Mouse (Mus musculus) hindbrain, embryonic 15.5 days (tissue): Measurements from ENCODE around the gene Parp9. TPM values are rescaled to one million over a fixed set of nuclear protein-coding genes. Genes with fewer than 3 reads are reported as not detected.
"Not testable (repeated sequence)": the region's sequence is repeated elsewhere in the genome, so short reads cannot be mapped to it uniquely, and the experiment has no call there.

Experiments
- ATAC-seq: fragments of 200-750 bp; cut with Nextera tagmentation; 2 replicates; pipeline ENCODE4 v1.8.0; 2017; ENCODE audit warnings: low read depth, moderate number of reproducible peaks, moderate TSS enrichment; ENCODE audit not compliant: low FRiP score
- H3K27ac ChIP-seq: fragments of 300-500 bp; sonication (generic); replicated peaks from 2 replicates; pipeline ENCODE4 v1.5.1; 2015; ENCODE audit warnings: mild to moderate bottlenecking, inconsistent platforms
- H3K27me3 ChIP-seq: fragments of 300-500 bp; sonication (generic); 2 replicates; pipeline ENCODE4 v1.6.1; 2015; ENCODE audit warnings: control low read depth, inconsistent platforms
- H3K36me3 ChIP-seq: fragments of 300-500 bp; sonication (generic); 2 replicates; pipeline ENCODE4 v1.6.1; 2015; ENCODE audit warnings: control low read depth, inconsistent platforms
- H3K4me1 ChIP-seq: fragments of 300-500 bp; sonication (generic); replicated peaks from 2 replicates; pipeline ENCODE4 v1.6.1; 2015; ENCODE audit warnings: control low read depth, inconsistent platforms
- H3K4me2 ChIP-seq: fragments of 300-500 bp; sonication (generic); 2 replicates; pipeline ENCODE4 v1.6.1; 2015; ENCODE audit warnings: moderate library complexity, mild to moderate bottlenecking, inconsistent platforms
- H3K4me3 ChIP-seq: fragments of 300-500 bp; sonication (generic); 2 replicates; pipeline ENCODE4 v1.5.1; 2015; ENCODE audit warnings: mild to moderate bottlenecking, inconsistent platforms
- H3K9ac ChIP-seq: fragments of 300-500 bp; sonication (generic); 2 replicates; pipeline ENCODE4 v1.6.1; 2015; ENCODE audit warnings: inconsistent platforms
- H3K9me3 ChIP-seq: fragments of 300-500 bp; sonication (generic); 2 replicates; pipeline ENCODE4 v1.6.1; 2016; ENCODE audit warnings: control low read depth, inconsistent platforms
- WGBS: fragments of 180-500 bp; shearing (Covaris S2); methylation state at CpG from one replicate; pipeline ENCODE4 v1.1.7; 2015; 5-methylcytosine and 5-hydroxymethylcytosine counted together
- polyA plus RNA-seq: library from polyadenylated mRNA; unstranded; fragments of >200 nt; fragmentation: Nextera tagmentation; extraction: Ambion mirVana; gene quantifications from 2 replicates; pipeline ENCODE4 v1.2.1, GENCODE M21; 2015

The Parp9 gene
- polyA plus RNA-seq, 1 experiment from 2014 or later = 1.8 TPM

GRCm38 (mm10) chr16:35939261-35939660 is 991 bp downstream of the Parp9 start:
- no peaks in the 10 kb centered on the region for H3K9me3 ChIP-seq
- H3K4me1 ChIP-seq = peaks cover 12% of the 10 kb centered on the region
- WGBS = 8% methylated on average over 6 of the region's 6 CpGs
- H3K9ac ChIP-seq = no peak overlapping the region; the same call in 1 of the 2 replicates
- ATAC-seq = no peak
- no peak overlapping the region for H3K27ac ChIP-seq
- H3K4me2 ChIP-seq = peak overlapping the region; percentile 89
- H3K27me3 ChIP-seq = peaks cover 11% of the 10 kb centered on the region; the same call in 1 of the 2 replicates
- peak overlapping the region; percentile 49 for H3K4me3 ChIP-seq
- H3K36me3 ChIP-seq = no peaks in the 10 kb centered on the region

GRCm38 (mm10) chr16:35939690-35940089 is 1.4 kb downstream of the Parp9 start:
- H3K36me3 ChIP-seq = no peaks in the 10 kb centered on the region
- 0 out of 2 replicates have a peak, but pooled peaks have one; percentile 30 for ATAC-seq
- H3K27me3 ChIP-seq = peaks cover 11% of the 10 kb centered on the region; the same call in 1 of the 2 replicates
- H3K9me3 ChIP-seq = no peaks in the 10 kb centered on the region
- H3K4me3 ChIP-seq = peak overlapping the region; percentile 49
- H3K4me1 ChIP-seq = peaks cover 12% of the 10 kb centered on the region
- H3K4me2 ChIP-seq = peak overlapping the region; percentile 89
- WGBS = 12% methylated on average over 9 of the region's 9 CpGs
- H3K27ac ChIP-seq = no peak overlapping the region
- no peak overlapping the region for H3K9ac ChIP-seq

DNA sequence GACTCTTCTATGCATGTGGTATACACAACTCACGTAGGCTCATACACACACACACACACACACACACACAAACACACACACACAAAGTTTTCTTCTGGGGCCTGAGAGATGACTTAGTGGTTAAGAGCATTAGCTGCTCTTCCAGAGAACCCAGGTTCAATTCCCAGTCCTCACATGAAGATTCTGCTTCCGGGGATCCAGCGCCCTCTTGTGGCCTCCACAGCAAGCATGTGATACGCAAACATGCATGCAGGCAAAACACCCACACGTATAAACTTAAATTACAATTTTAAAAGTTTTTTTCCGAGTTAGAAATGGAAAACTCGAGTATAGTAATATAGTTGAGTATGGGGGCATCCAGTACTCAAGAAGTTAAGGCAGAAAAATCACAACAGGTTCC is 3.1 kb downstream of the Parp9 start:
- H3K27ac ChIP-seq = no peak overlapping the region
- peaks cover 11% of the 10 kb centered on the region; the same call in 1 of the 2 replicates for H3K27me3 ChIP-seq
- no peak overlapping the region for H3K9ac ChIP-seq
- 88% methylated on average over 7 of the region's 7 CpGs for WGBS
- no peaks in the 10 kb centered on the region for H3K36me3 ChIP-seq
- H3K4me3 ChIP-seq = no peak overlapping the region
- peaks cover 12% of the 10 kb centered on the region for H3K4me1 ChIP-seq
- H3K9me3 ChIP-seq = no peaks in the 10 kb centered on the region
- no peak for ATAC-seq
- no peak overlapping the region for H3K4me2 ChIP-seq

- 87% methylated on average over 5 of the region's 5 CpGs for WGBS
Measured at GRCm38 (mm10) chr16:35949264-35949663, 11.0 kb downstream of the Parp9 start.

DNA sequence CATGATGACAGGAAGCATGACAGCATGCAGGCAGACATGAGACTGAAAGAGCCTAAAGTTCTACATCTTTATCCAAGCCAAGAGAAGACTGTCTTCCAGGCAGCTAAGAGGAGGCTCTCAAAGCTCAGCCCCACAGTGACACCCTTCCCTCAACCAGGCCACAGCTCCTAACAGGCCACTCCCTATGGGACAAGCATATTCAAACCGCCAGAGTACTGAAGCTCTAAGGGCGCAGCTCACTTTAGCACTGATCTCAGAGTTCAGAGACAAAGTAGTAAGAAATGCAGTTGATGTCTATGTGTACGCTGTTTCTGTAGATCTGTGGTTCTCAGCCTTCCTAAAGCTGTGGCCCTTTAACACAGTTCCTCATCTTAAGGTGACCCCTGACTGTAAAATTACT is 12.9 kb downstream of the Parp9 start:
- Histone ChIP-seq H3K4me1 (no peaks in the 10 kb centered on the region), H3K27me3 (no peaks in the 10 kb centered on the region), H3K4me2 (no peak overlapping the region), H3K36me3 (no peaks in the 10 kb centered on the region), H3K4me3 (no peak overlapping the region), H3K9me3 (no peaks in the 10 kb centered on the region), H3K9ac (no peak overlapping the region), H3K27ac (no peak overlapping the region)
- 93% methylated on average over 3 of the region's 3 CpGs for WGBS
- no peak for ATAC-seq

More at GRCm38 (mm10) chr16:35949264-35949663, 11.0 kb downstream of the Parp9 start:
- ATAC-seq = no peak
- H3K4me1 ChIP-seq = no peaks in the 10 kb centered on the region
- no peaks in the 10 kb centered on the region for H3K9me3 ChIP-seq
- H3K4me2 ChIP-seq = no peak overlapping the region
- no peaks in the 10 kb centered on the region for H3K27me3 ChIP-seq
- no peaks in the 10 kb centered on the region for H3K36me3 ChIP-seq
- H3K27ac ChIP-seq = no peak overlapping the region
- H3K4me3 ChIP-seq = no peak overlapping the region
- no peak overlapping the region for H3K9ac ChIP-seq

DNA sequence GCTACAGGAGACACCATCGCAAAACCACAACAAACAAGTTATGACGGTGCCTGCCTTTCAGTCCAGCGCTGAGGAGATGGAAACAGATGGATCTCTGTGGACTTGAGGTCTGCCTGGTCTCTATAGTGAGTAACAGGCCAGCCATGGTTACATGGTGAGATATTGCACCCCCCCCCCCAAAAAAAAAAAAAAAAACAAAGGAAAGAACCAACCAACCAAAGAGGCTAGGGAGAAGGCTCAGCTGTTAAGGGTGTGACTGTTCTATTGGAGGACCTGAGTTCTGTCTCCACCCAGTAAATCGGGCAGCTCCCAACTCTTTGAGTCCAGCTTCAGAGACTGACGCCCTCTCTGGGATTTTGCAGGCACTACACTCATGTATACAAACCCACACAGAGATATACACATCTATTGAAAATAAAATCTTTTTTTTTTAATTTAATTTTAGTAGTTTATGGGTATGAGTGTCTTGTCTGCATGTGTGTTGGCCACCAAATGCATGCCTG is 14.4 kb downstream of the Parp9 start:
- Histone ChIP-seq H3K9me3 (no peaks in the 10 kb centered on the region), H3K27ac (no peak overlapping the region)

DNA sequence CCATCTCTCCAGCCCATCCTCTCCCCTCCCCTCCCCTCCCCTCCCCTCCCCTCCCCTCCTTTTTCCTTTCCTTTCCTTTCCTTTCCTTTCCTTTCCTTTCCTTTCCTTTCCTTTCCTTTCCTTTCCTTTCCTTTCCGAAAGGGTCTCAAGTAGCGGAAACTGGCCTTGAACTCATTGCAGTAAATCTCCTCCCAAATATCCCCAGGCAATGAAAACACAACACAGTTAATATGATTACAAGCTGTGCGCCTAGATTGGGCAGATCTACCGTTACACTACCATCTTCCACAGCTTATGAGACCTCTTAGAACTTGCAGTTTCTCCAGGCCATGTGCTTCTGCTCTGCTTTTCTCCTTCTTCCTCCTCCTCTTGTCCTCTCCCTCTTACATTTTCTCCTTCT is 27.7 kb downstream of the Parp9 start:
- not testable (repeated sequence) for H3K4me1 ChIP-seq, ATAC-seq, H3K9me3 ChIP-seq, H3K4me2 ChIP-seq, H3K36me3 ChIP-seq, H3K27me3 ChIP-seq, H3K4me3 ChIP-seq, H3K27ac ChIP-seq, H3K9ac ChIP-seq
- WGBS = 75% methylated on average over 4 of the region's 4 CpGs

More for the DNA sequence above, 14.4 kb downstream of the Parp9 start:
- 93% methylated on average over 5 of the region's 5 CpGs for WGBS
- Histone ChIP-seq H3K27me3 (no peaks in the 10 kb centered on the region), H3K4me3 (no peak overlapping the region), H3K4me1 (no peaks in the 10 kb centered on the region), H3K36me3 (no peaks in the 10 kb centered on the region), H3K4me2 (no peak overlapping the region), H3K9ac (no peak overlapping the region)
- ATAC-seq = no peak

DNA sequence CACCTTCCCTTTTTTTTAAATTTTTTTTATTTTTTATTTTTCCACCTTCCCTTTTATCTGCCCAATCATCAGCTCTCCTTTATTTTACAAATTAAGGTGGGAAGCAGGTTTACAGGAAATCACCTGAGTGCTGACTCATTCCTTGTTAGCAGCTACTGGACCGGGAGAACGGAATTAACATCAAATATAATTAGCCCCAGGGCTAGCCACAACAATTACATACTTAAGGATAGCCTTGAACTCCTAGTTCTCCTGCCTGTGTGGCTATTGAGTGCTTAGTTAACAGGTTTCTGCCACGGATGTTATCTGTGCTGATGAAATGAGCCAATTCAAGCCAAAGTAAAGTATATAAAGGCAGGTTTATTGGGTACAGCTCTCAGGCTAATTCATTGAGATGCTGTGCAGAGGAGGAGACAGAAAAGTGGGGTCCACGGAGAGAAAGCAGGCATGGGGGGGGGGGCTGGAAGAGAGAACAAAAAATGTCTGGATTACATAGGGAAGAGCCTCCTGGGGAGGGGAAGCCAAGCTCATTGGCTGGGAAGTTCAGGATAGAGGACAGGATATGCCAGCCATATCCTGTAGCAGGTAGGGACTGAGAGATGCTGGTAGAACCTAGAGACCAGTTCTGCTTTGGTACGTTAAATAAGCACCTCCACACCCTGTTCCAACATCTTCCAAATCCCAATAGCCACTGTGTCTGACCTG is 28.3 kb downstream of the Parp9 start:
- ATAC-seq = no peak
- no peaks in the 10 kb centered on the region for H3K9me3 ChIP-seq
- 62% methylated on average over 5 of the region's 5 CpGs for WGBS

DNA sequence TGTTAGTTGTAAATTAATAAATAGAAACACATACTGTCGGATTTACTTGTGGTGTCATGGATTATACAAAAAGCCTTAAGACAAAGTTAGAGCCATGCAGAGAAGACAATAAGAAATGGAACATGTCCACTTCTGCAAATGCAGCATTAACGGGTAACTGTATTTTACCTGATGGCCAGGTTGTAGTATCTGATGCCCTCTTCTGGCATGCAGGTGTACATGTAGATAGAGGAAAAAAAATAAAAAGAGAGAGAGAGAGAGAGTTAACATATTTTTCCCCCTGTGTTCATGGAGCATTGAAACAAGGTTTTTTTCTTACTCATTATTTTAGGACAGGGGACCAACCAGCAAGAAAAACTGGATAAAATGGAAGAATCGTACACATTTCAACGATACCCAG is 29.0 kb downstream of the Parp9 start:
- H3K4me3 ChIP-seq = no peak overlapping the region
- H3K36me3 ChIP-seq = no peaks in the 10 kb centered on the region
- H3K27me3 ChIP-seq = no peaks in the 10 kb centered on the region
- no peak overlapping the region for H3K27ac ChIP-seq
- H3K9me3 ChIP-seq = no peaks in the 10 kb centered on the region
- no peak overlapping the region for H3K4me2 ChIP-seq
- no peaks in the 10 kb centered on the region for H3K4me1 ChIP-seq
- no peak for ATAC-seq
- H3K9ac ChIP-seq = no peak overlapping the region
- WGBS = 85% methylated on average over 4 of the region's 4 CpGs

More for the DNA sequence above, 28.3 kb downstream of the Parp9 start:
- H3K9ac ChIP-seq = no peak overlapping the region
- H3K27ac ChIP-seq = no peak overlapping the region
- no peak overlapping the region for H3K4me3 ChIP-seq
- no peaks in the 10 kb centered on the region for H3K27me3 ChIP-seq
- no peak overlapping the region for H3K4me2 ChIP-seq
- no peaks in the 10 kb centered on the region for H3K36me3 ChIP-seq
- H3K4me1 ChIP-seq = no peaks in the 10 kb centered on the region

DNA sequence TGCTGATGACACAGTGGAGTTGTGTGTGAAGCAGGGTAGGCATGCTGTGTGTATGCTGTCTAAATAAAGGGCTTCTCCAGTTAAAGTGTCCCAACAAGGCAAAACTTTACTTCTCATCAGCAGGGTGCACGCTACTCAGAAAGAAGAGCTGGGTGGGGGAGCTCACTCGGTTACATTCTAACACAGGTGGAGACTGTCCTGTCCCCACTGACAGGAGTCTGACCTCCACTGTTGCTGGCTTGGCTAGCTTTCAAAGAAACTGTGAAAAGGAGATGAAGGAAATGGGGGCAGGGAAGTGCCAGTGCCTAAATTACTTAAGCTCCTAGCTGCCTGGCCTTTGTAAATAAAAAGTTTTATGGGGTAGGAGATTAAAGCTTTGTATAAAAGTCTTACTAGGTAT is 29.9 kb downstream of the Parp9 start:
- Histone ChIP-seq H3K9ac (no peak overlapping the region), H3K4me1 (no peaks in the 10 kb centered on the region), H3K36me3 (no peaks in the 10 kb centered on the region), H3K27me3 (no peaks in the 10 kb centered on the region), H3K9me3 (no peaks in the 10 kb centered on the region), H3K4me2 (no peak overlapping the region), H3K4me3 (no peak overlapping the region), H3K27ac (no peak overlapping the region)
- no peak for ATAC-seq
- 61% methylated on average over 2 of the region's 2 CpGs for WGBS

- Histone ChIP-seq H3K36me3 (no peaks in the 10 kb centered on the region), H3K9ac (no peak overlapping the region), H3K27me3 (no peaks in the 10 kb centered on the region), H3K9me3 (no peaks in the 10 kb centered on the region), H3K4me2 (no peak overlapping the region), H3K4me3 (no peak overlapping the region), H3K4me1 (no peaks in the 10 kb centered on the region), H3K27ac (no peak overlapping the region)
- no peak for ATAC-seq
- 52% methylated on average over 1 of the region's 1 CpGs for WGBS
Measured at GRCm38 (mm10) chr16:35974021-35974420, 35.8 kb downstream of the Parp9 start.

GRCm38 (mm10) chr16:35978450-35978849 is 40.2 kb downstream of the Parp9 start, which contains the start of gene Kpna1:
Gene Kpna1, plus strand, starts transcription at chr16:35978750.
- not testable (repeated sequence) for H3K27me3 ChIP-seq, H3K4me3 ChIP-seq, H3K4me2 ChIP-seq, H3K36me3 ChIP-seq, H3K27ac ChIP-seq, H3K9me3 ChIP-seq, H3K9ac ChIP-seq, H3K4me1 ChIP-seq, ATAC-seq
- 90% methylated on average over 1 of the region's 1 CpGs for WGBS
